Mouse (Mus musculus) cortical plate, adult 2 months (tissue): ENCODE results near the gene Slc22a23. TPM values are rescaled to one million over a fixed set of nuclear protein-coding genes. Genes with fewer than 3 reads are reported as not detected.

Experiments
- H3K27ac ChIP-seq: fragments of 200-500 bp; 2 replicates; pipeline ENCODE4 v1.5.1; 2012; ENCODE audit warnings: low read length, control low read depth, inconsistent platforms; ENCODE audit not compliant: insufficient read depth
- H3K4me1 ChIP-seq: fragments of 200-500 bp; 2 replicates; pipeline ENCODE4 v1.6.1; 2011; ENCODE audit warnings: low read length; ENCODE audit not compliant: control insufficient read depth, insufficient read depth
- H3K4me3 ChIP-seq: fragments of 200-500 bp; 2 replicates; pipeline ENCODE4 v1.5.1; 2011; ENCODE audit warnings: mild to moderate bottlenecking, low read length, control low read depth; ENCODE audit not compliant: insufficient read depth
- CTCF ChIP-seq: fragments of 200-500 bp; IDR thresholded peaks from 2 replicates; pipeline ENCODE4 v1.5.1; 2011; ENCODE audit warnings: mild to moderate bottlenecking, control low read depth, low read length; ENCODE audit not compliant: insufficient read depth; ENCODE audit errors: extremely low read depth
- POLR2A ChIP-seq: fragments of 200-500 bp; IDR thresholded peaks from 2 replicates; pipeline ENCODE4 v1.6.1; 2011; ENCODE audit warnings: mild to moderate bottlenecking, low read length, control low read depth; ENCODE audit not compliant: insufficient read depth; ENCODE audit errors: extremely low read depth
- polyA plus RNA-seq: library from polyadenylated mRNA; depleted of rRNA; stranded (reverse); fragments of >200 nt; gene quantifications from 2 replicates; pipeline ENCODE4 v1.2.3, GENCODE M21; 2012

Gene Slc22a23
- polyA plus RNA-seq, 1 experiment: 54.4 TPM

GRCm38 (mm10) chr13:34264508-34264907, 80.5 kb downstream of the Slc22a23 start:
- TF ChIP-seq POLR2A: no peak
- no peak for TF ChIP-seq CTCF
- Histone ChIP-seq H3K4me1 (no peaks in the 10 kb centered on the region; the same call in 1 of the 2 replicates), H3K4me3 (no peak overlapping the region), H3K27ac (no peak overlapping the region)

- H3K4me1 ChIP-seq: peaks cover 11% of the 10 kb centered on the region
- TF ChIP-seq CTCF (no peak), POLR2A (no peak)
- H3K27ac ChIP-seq: no peak overlapping the region
- H3K4me3 ChIP-seq: no peak overlapping the region
Measured at GRCm38 (mm10) chr13:34258765-34259164, 86.2 kb downstream of the Slc22a23 start.

- TF ChIP-seq POLR2A: no peak
Measured at GRCm38 (mm10) chr13:34257177-34257576, 87.8 kb downstream of the Slc22a23 start.

GRCm38 (mm10) chr13:34256676-34257075, 88.3 kb downstream of the Slc22a23 start:
- no peak overlapping the region for H3K4me3 ChIP-seq
- peaks cover 11% of the 10 kb centered on the region for H3K4me1 ChIP-seq
- peak overlapping the region; percentile 5; the same call in 1 of the 2 replicates for H3K27ac ChIP-seq
- TF ChIP-seq POLR2A (no peak), CTCF (no peak)

More at GRCm38 (mm10) chr13:34257177-34257576, 87.8 kb downstream of the Slc22a23 start:
- Histone ChIP-seq H3K4me1 (peaks cover 11% of the 10 kb centered on the region), H3K27ac (peak overlapping the region; percentile 5; the same call in 1 of the 2 replicates), H3K4me3 (no peak overlapping the region)

GRCm38 (mm10) chr13:34255297-34255696, 89.7 kb downstream of the Slc22a23 start:
- no peak overlapping the region for H3K4me3 ChIP-seq
- H3K4me1 ChIP-seq: peaks cover 11% of the 10 kb centered on the region
- TF ChIP-seq POLR2A (no peak), CTCF (no peak)
- H3K27ac ChIP-seq: no peak overlapping the region

GRCm38 (mm10) chr13:34254691-34255090, 90.3 kb downstream of the Slc22a23 start:
- peak overlapping the region; percentile 58; the same call in 1 of the 2 replicates for H3K27ac ChIP-seq

GRCm38 (mm10) chr13:34253736-34254135, 91.2 kb downstream of the Slc22a23 start:
- 0 out of 2 replicates have a peak overlapping the region, but pooled peaks have one; percentile 58 for H3K27ac ChIP-seq
- H3K4me3 ChIP-seq: no peak overlapping the region
- H3K4me1 ChIP-seq: peaks cover 14% of the 10 kb centered on the region
- TF ChIP-seq POLR2A (no peak), CTCF (no peak)

More at GRCm38 (mm10) chr13:34254691-34255090, 90.3 kb downstream of the Slc22a23 start:
- Histone ChIP-seq H3K4me3 (no peak overlapping the region), H3K4me1 (peaks cover 11% of the 10 kb centered on the region)
- TF ChIP-seq POLR2A: no peak
- no peak for TF ChIP-seq CTCF

- H3K4me3 ChIP-seq: no peak overlapping the region
- peaks cover 14% of the 10 kb centered on the region for H3K4me1 ChIP-seq
- TF ChIP-seq POLR2A (no peak), CTCF (no peak)
- peak overlapping the region; percentile 74 for H3K27ac ChIP-seq
Measured at GRCm38 (mm10) chr13:34248941-34249920, 95.8 kb downstream of the Slc22a23 start.

GRCm38 (mm10) chr13:34248107-34248506, 96.9 kb downstream of the Slc22a23 start:
- H3K27ac ChIP-seq: no peak overlapping the region
- peaks cover 12% of the 10 kb centered on the region for H3K4me1 ChIP-seq
- H3K4me3 ChIP-seq: no peak overlapping the region
- TF ChIP-seq POLR2A: no peak
- TF ChIP-seq CTCF: no peak

GRCm38 (mm10) chr13:34246821-34247220, 98.2 kb downstream of the Slc22a23 start:
- H3K4me1 ChIP-seq: peaks cover 12% of the 10 kb centered on the region
- TF ChIP-seq CTCF: no peak
- TF ChIP-seq POLR2A: no peak
- H3K27ac ChIP-seq: no peak overlapping the region
- H3K4me3 ChIP-seq: no peak overlapping the region
